Mouse (Mus musculus) forebrain, embryonic 12.5 days (tissue): ENCODE data around the gene Agpat4. TPM values are rescaled to one million over a fixed set of nuclear protein-coding genes. Genes with fewer than 3 reads are reported as not detected.
A peak's percentile ranks its signal among the peaks of the same experiment; 100 is the strongest.

ENCODE experiments used
- ATAC-seq: fragments of 200-750 bp; cut with Nextera tagmentation; 2 replicates; pipeline ENCODE4 v1.8.0; 2017; ENCODE audit warnings: moderate TSS enrichment; ENCODE audit not compliant: low FRiP score
- H3K27ac ChIP-seq: fragments of 300-500 bp; sonication (generic); 2 replicates; pipeline ENCODE4 v1.5.1; 2016; ENCODE audit warnings: mild to moderate bottlenecking
- H3K27me3 ChIP-seq: fragments of 300-500 bp; sonication (generic); 2 replicates; pipeline ENCODE4 v1.6.1; 2016; ENCODE audit warnings: mild to moderate bottlenecking
- H3K36me3 ChIP-seq: fragments of 300-500 bp; sonication (generic); replicated peaks from 2 replicates; pipeline ENCODE4 v1.6.1; 2016; ENCODE audit warnings: mild to moderate bottlenecking
- H3K4me1 ChIP-seq: fragments of 300-500 bp; sonication (generic); 2 replicates; pipeline ENCODE4 v1.6.1; 2016
- H3K4me2 ChIP-seq: fragments of 300-500 bp; sonication (generic); 2 replicates; pipeline ENCODE4 v1.6.1; 2016; ENCODE audit warnings: mild to moderate bottlenecking, moderate library complexity
- H3K4me3 ChIP-seq: fragments of 300-500 bp; sonication (generic); replicated peaks from 2 replicates; pipeline ENCODE4 v1.5.1; 2016; ENCODE audit warnings: mild to moderate bottlenecking
- H3K9ac ChIP-seq: fragments of 300-500 bp; sonication (generic); 2 replicates; pipeline ENCODE4 v1.6.1; 2016; ENCODE audit warnings: mild to moderate bottlenecking
- H3K9me3 ChIP-seq: fragments of 300-500 bp; sonication (generic); 2 replicates; pipeline ENCODE4 v1.6.1; 2016
- WGBS: fragments of 180-500 bp; shearing (Covaris S2); methylation state at CpG from one replicate; pipeline ENCODE4 v1.1.7; 2016; 5-methylcytosine and 5-hydroxymethylcytosine counted together
- polyA plus RNA-seq: library from polyadenylated mRNA; unstranded; fragments of >200 nt; fragmentation: Nextera tagmentation; extraction: Ambion mirVana; gene quantifications from 2 replicates; pipeline ENCODE4 v1.2.1, GENCODE M21; 2016

Agpat4 gene
- polyA plus RNA-seq, 1 experiment from 2014 or later = 40.9 TPM

GRCm38 (mm10) chr17:12165009-12165695 is 46.6 kb downstream of the Agpat4 start:
- Histone ChIP-seq H3K4me2 (no peak overlapping the region), H3K4me1 (peaks cover 34% of the 10 kb centered on the region), H3K9me3 (no peaks in the 10 kb centered on the region), H3K27me3 (no peaks in the 10 kb centered on the region), H3K9ac (no peak overlapping the region), H3K4me3 (no peak overlapping the region), H3K27ac (no peak overlapping the region), H3K36me3 (no peaks in the 10 kb centered on the region; the same call in 1 of the 2 replicates)
- no peak for ATAC-seq
- 91% methylated on average over 11 of the region's 11 CpGs for WGBS

GRCm38 (mm10) chr17:12165701-12166100 is 47.2 kb downstream of the Agpat4 start:
- WGBS = 96% methylated on average over 9 of the region's 9 CpGs

GRCm38 (mm10) chr17:12168536-12168935 is 50.0 kb downstream of the Agpat4 start:
- H3K36me3 ChIP-seq = no peaks in the 10 kb centered on the region; the same call in 1 of the 2 replicates
- peak; percentile 44; the same call in 1 of the 2 replicates for ATAC-seq
- no peak overlapping the region for H3K4me3 ChIP-seq
- peaks cover 26% of the 10 kb centered on the region for H3K4me1 ChIP-seq
- no peak overlapping the region for H3K9ac ChIP-seq
- WGBS = 31% methylated on average over 10 of the region's 10 CpGs
- H3K27ac ChIP-seq = 0 out of 2 replicates have a peak overlapping the region, but pooled peaks have one; percentile 32
- no peaks in the 10 kb centered on the region for H3K27me3 ChIP-seq
- no peaks in the 10 kb centered on the region for H3K9me3 ChIP-seq
- H3K4me2 ChIP-seq = no peak overlapping the region; the same call in 1 of the 2 replicates

More at GRCm38 (mm10) chr17:12165701-12166100, 47.2 kb downstream of the Agpat4 start:
- H3K4me1 ChIP-seq = peaks cover 34% of the 10 kb centered on the region
- no peaks in the 10 kb centered on the region for H3K9me3 ChIP-seq
- no peak overlapping the region for H3K9ac ChIP-seq
- no peaks in the 10 kb centered on the region for H3K27me3 ChIP-seq
- no peak overlapping the region for H3K4me2 ChIP-seq
- H3K36me3 ChIP-seq = no peaks in the 10 kb centered on the region; the same call in 1 of the 2 replicates
- ATAC-seq = no peak
- H3K27ac ChIP-seq = no peak overlapping the region
- no peak overlapping the region for H3K4me3 ChIP-seq

GRCm38 (mm10) chr17:12169326-12169836 is 50.9 kb downstream of the Agpat4 start:
- no peak for ATAC-seq
- no peak overlapping the region for H3K27ac ChIP-seq
- peaks cover 20% of the 10 kb centered on the region for H3K4me1 ChIP-seq

GRCm38 (mm10) chr17:12170791-12171497 is 52.4 kb downstream of the Agpat4 start:
- Histone ChIP-seq H3K4me3 (no peak overlapping the region), H3K27me3 (no peaks in the 10 kb centered on the region), H3K36me3 (no peaks in the 10 kb centered on the region), H3K4me1 (peaks cover 23% of the 10 kb centered on the region), H3K27ac (no peak overlapping the region), H3K9me3 (no peaks in the 10 kb centered on the region), H3K4me2 (no peak overlapping the region), H3K9ac (no peak overlapping the region)
- ATAC-seq = no peak
- WGBS = 83% methylated on average over 7 of the region's 7 CpGs

More at GRCm38 (mm10) chr17:12169326-12169836, 50.9 kb downstream of the Agpat4 start:
- Histone ChIP-seq H3K27me3 (no peaks in the 10 kb centered on the region), H3K4me2 (no peak overlapping the region), H3K4me3 (no peak overlapping the region), H3K36me3 (no peaks in the 10 kb centered on the region; the same call in 1 of the 2 replicates), H3K9ac (no peak overlapping the region), H3K9me3 (no peaks in the 10 kb centered on the region)
- 83% methylated on average over 12 of the region's 12 CpGs for WGBS

GRCm38 (mm10) chr17:12171666-12172065 is 53.2 kb downstream of the Agpat4 start:
- no peak overlapping the region for H3K9ac ChIP-seq
- ATAC-seq = no peak
- H3K36me3 ChIP-seq = no peaks in the 10 kb centered on the region
- WGBS = 92% methylated on average over 2 of the region's 2 CpGs
- no peaks in the 10 kb centered on the region for H3K27me3 ChIP-seq
- H3K4me3 ChIP-seq = no peak overlapping the region
- H3K27ac ChIP-seq = no peak overlapping the region
- no peak overlapping the region for H3K4me2 ChIP-seq
- H3K9me3 ChIP-seq = no peaks in the 10 kb centered on the region
- peaks cover 23% of the 10 kb centered on the region for H3K4me1 ChIP-seq

GRCm38 (mm10) chr17:12174221-12174620 is 55.7 kb downstream of the Agpat4 start:
- WGBS = 98% methylated on average over 5 of the region's 5 CpGs
- H3K9ac ChIP-seq = no peak overlapping the region
- H3K9me3 ChIP-seq = peaks cover 5% of the 10 kb centered on the region; the same call in 1 of the 2 replicates
- no peak overlapping the region for H3K4me3 ChIP-seq
- no peak overlapping the region for H3K4me2 ChIP-seq
- peaks cover 4% of the 10 kb centered on the region for H3K36me3 ChIP-seq
- H3K27me3 ChIP-seq = no peaks in the 10 kb centered on the region
- peaks cover 8% of the 10 kb centered on the region for H3K4me1 ChIP-seq
- no peak overlapping the region for H3K27ac ChIP-seq
- no peak for ATAC-seq

GRCm38 (mm10) chr17:12174896-12175295 is 56.4 kb downstream of the Agpat4 start:
- H3K27me3 ChIP-seq = no peaks in the 10 kb centered on the region
- no peak for ATAC-seq
- peaks cover 5% of the 10 kb centered on the region; the same call in 1 of the 2 replicates for H3K9me3 ChIP-seq
- 0 out of 2 replicates have a peak, but pooled peaks cover 3% of the 10 kb centered on the region for H3K4me1 ChIP-seq
- peaks cover 9% of the 10 kb centered on the region for H3K36me3 ChIP-seq
- no peak overlapping the region for H3K4me2 ChIP-seq
- no peak overlapping the region for H3K27ac ChIP-seq
- WGBS = 68% methylated on average over 7 of the region's 7 CpGs
- H3K9ac ChIP-seq = no peak overlapping the region
- no peak overlapping the region for H3K4me3 ChIP-seq

- Histone ChIP-seq H3K9me3 (peaks cover 5% of the 10 kb centered on the region; the same call in 1 of the 2 replicates), H3K4me1 (0 out of 2 replicates have a peak, but pooled peaks cover 3% of the 10 kb centered on the region), H3K9ac (no peak overlapping the region), H3K27me3 (no peaks in the 10 kb centered on the region), H3K36me3 (peaks cover 9% of the 10 kb centered on the region), H3K27ac (no peak overlapping the region), H3K4me2 (no peak overlapping the region), H3K4me3 (no peak overlapping the region)
- 82% methylated on average over 4 of the region's 4 CpGs for WGBS
- ATAC-seq = no peak
These were observed 57.1 kb downstream of the Agpat4 start for GRCm38 (mm10) chr17:12175626-12176025.

- H3K4me1 ChIP-seq = 0 out of 2 replicates have a peak, but pooled peaks cover 3% of the 10 kb centered on the region
- H3K27ac ChIP-seq = no peak overlapping the region
- ATAC-seq = no peak
- no peaks in the 10 kb centered on the region for H3K27me3 ChIP-seq
- WGBS = 94% methylated on average over 7 of the region's 7 CpGs
- H3K9ac ChIP-seq = no peak overlapping the region
- H3K9me3 ChIP-seq = peaks cover 5% of the 10 kb centered on the region; the same call in 1 of the 2 replicates
- peaks cover 9% of the 10 kb centered on the region for H3K36me3 ChIP-seq
- no peak overlapping the region for H3K4me3 ChIP-seq
- H3K4me2 ChIP-seq = no peak overlapping the region
These were observed 60.8 kb downstream of the Agpat4 start for GRCm38 (mm10) chr17:12179339-12179738.

GRCm38 (mm10) chr17:12179766-12180165 is 61.3 kb downstream of the Agpat4 start:
- H3K4me2 ChIP-seq = no peak overlapping the region
- H3K9ac ChIP-seq = no peak overlapping the region
- H3K9me3 ChIP-seq = peaks cover 5% of the 10 kb centered on the region; the same call in 1 of the 2 replicates
- no peaks in the 10 kb centered on the region for H3K27me3 ChIP-seq
- peaks cover 9% of the 10 kb centered on the region for H3K36me3 ChIP-seq
- H3K27ac ChIP-seq = no peak overlapping the region
- WGBS = 97% methylated on average over 2 of the region's 2 CpGs
- no peak overlapping the region for H3K4me3 ChIP-seq
- H3K4me1 ChIP-seq = 0 out of 2 replicates have a peak, but pooled peaks cover 2% of the 10 kb centered on the region
- ATAC-seq = no peak
